Mouse (Mus musculus) testis, adult 2 months (tissue): ENCODE data around the gene Rnf5.

Source experiments
- CTCF ChIP-seq: fragments of 200-500 bp; IDR thresholded peaks from 2 replicates; pipeline ENCODE4 v1.5.1; 2012; ENCODE audit warnings: low read depth, mild to moderate bottlenecking, inconsistent platforms, low read length, moderate library complexity; ENCODE audit not compliant: control insufficient read depth, insufficient read depth, insufficient replicate concordance
- POLR2A ChIP-seq: fragments of 200-500 bp; IDR thresholded peaks from 2 replicates; pipeline ENCODE4 v1.6.1; 2012; ENCODE audit warnings: low read depth, mild to moderate bottlenecking, inconsistent platforms, low read length, moderate library complexity; ENCODE audit not compliant: control insufficient read depth

DNA sequence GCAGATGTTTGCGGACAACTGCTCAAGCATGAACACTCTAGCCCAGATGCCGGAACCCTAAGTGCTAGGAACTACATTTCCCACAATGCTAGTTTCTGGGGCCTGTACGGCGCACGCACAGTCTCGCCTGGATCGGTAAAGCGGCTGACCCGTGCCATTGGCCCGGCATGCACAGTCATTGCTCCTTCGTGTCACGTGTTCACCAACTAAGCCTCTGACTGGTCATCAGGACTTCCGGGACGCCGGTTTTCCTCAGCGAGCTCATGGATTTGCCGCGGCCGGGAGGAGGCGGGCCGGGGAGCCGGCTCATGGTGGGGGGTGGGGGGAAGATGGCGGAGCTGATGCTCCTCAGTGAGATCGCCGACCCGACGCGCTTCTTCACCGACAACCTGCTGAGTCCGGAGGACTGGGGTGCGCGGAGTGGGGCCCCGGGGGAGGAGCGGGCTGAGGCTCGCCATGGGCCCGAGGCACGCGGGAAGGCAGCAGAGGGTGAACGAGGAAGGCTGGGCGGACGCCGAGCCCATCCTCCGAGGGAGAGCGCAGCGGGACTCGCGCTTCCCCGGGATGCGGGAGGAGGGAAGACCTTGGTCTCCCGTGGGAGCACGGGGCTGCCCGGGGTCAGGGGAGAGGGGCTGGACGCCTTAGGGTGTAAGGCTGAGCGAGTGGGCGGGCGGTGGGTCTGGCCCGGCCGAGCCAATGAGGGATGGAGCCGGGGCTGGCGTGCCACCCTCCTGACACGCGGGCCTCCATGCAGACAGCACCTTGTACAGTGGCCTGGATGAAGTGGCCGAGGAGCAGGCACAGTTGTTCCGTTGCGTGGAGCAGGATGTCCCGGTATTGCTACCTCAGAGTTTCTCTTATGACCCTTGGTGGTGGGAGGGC is 43.7 kb upstream of the Rnf5 start, which contains the start of gene Atf6b:
- TF ChIP-seq CTCF = no peak
- TF ChIP-seq POLR2A = peak; percentile 25; the same call in 1 of the 2 replicates
